Mouse (Mus musculus) right cerebral cortex, postnatal 10 days (tissue): ENCODE data around the gene Rmnd1.
"Not testable (repeated sequence)": the region's sequence is repeated elsewhere in the genome, so short reads cannot be mapped to it uniquely, and the experiment has no call there.

Source experiments
- DNase-seq, 2 experiments: peaks; one replicate each; pipeline ENCODE4 v3.0.0; 2021; ENCODE audit warnings: low spot score in 2 of 2

Gene Rmnd1

DNA sequence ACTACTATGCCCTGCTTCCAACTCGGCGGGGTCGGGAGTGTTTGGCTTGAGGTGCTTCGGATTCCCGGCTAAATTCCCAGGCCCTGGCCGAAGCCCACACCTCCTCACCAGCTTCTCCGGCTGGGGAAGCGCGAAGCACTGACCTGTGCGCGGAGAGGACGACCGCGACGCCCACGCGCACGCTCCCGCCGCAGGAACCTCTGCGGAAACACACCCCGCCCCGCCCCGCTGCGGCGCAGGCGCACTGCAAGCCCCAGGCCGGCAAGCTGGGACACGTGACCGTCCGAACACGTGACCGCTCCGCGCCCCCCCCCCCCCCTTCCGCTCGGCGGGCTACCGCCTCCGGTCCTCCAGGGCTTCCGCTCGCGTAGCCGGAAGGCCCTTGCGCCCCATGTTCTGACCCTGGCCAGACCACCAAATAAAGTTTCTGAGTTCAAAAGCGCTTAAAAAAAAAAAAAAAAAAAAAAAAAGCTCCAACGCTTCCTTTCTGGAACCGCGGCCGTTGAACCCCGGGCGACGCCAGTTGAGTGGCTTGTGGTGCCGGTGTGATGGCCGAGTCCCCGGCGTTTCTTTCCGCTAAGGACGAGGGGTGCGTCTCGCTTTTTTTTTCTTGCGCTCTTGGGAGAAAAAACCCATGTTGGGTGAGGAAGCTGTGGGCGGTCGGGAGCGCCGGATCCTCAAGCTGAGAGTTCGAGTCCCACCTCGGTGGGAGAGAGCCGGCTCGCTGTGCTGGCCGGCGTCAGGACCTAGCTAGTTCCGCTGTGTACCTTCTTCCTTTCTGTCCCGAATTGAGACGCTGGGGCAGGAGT, at the start of gene Rmnd1, which contains the start of gene Armt1:
Rmnd1 (minus strand) TSS at position 266 of the 809 bp plus-strand sequence.
Armt1 (plus strand) TSS at position 345 of the 809 bp plus-strand sequence.
- peak; percentile 96 to 97 for DNase-seq

DNA sequence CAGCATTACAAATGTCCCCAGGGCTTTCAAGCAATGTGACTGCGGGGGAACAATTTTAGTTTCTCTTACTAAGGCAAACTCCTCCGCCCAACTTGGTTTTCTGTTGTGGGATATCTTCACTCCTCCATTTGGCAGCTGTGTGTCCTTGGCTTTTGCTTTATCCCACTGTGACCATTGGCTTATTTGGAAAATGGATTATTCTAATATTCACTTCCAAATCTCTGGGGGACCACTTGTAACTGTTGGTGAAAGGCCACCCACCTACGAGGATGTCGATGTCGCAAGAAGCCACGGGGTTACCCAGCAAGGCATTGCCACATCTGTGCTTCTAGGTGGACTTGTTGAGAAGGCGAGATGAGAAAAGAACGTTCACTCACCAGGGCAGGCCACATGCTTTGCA, 49.5 kb upstream of the Rmnd1 start:
- no peak for DNase-seq

DNA sequence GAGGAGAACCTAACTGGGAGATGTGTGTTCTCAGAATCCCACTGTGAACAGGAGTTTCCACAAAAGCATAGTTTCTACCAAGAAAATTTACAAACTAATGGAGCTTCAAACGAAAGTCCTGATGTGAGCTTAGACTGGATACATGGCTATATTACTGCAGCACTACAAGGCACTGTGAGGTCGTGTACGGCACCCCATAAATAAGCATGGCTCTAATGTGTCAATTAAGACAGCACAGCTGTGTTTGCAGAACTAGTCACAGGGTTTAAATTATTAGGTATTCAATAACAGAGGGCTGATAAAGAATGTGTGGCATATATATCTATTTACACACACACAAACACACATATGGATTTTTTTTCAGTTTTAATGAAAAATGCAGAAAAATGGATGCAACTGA, 48.7 kb upstream of the Rmnd1 start:
- no peak for DNase-seq

DNA sequence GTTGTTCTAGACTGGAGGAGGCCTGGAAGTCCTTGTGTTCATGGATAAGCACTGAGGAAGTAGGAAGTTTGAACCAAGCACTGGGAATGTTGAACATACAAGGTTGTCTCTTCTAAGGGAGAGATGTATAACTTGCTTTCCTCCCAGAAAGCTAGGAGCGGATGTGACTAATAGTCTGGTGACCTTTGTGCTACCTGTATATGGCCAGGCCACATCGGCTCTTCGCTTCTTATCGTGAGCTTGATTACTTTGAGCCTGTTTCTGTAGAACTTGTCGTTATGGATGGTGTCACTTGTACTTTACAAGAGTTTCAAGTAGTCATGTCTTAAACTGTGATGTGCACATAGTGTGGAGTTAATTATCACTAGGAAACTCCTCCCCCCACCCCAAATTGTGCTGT, 44.4 kb upstream of the Rmnd1 start:
- DNase-seq: no peak

DNA sequence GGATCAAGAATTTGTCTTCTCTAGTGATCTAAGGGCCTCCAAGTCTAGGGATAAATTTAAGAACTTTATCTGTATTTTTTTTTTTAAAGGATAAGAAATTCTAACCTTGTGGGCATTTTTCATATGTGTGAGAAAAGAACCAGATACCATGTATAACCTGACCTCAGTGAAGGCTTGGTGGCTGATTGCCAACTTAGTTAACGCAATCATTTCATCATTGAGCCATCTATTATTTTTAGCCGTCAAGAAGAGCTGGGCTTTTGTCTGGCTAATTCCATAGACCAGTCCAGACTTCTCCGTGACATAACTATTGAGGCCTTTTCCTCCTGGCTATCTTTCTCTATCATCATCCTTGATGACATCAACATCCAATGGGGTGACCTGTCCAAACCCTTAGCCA, 43.2 kb upstream of the Rmnd1 start:
- no peak for DNase-seq

DNA sequence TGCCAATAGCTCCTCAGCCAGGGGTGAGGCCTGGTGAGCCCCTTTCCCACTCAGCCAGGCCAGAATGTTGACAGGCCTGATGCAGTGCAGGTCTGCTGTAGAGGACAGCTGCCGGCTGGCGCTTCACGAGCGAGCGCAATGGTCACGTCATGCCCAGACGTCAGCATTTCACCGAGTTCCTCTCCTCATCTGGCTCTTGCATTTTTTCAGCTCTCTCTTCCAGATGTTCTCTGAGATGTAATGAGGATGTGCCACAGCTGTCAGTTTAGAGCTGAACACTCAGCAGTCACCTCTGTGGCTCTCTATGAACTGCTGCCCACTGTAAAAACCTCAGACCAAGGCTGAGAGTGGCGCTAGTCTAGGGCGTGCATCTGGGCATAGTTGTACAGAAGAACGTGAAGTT, 41.4 kb upstream of the Rmnd1 start:
- no peak for DNase-seq

DNA sequence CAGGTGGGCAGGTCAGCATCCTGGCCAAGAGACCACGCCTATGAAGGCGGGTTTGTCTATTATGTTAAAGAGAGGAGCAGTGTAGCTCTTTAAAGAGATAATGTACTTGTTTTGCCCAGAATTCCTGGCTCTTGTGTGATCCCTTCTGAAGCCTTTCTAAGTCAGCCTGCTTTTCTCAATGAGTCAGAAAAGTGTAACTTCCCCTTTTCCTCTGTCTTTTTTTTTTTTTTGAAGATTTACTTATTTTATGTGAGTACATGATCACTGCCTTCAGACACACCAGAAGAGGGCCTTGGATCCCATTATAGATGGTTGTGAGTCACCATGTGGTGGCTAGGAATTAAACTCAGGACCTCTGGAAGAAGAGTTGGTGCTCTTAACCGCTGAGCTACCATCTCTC, 37.2 kb upstream of the Rmnd1 start:
- no peak for DNase-seq

DNA sequence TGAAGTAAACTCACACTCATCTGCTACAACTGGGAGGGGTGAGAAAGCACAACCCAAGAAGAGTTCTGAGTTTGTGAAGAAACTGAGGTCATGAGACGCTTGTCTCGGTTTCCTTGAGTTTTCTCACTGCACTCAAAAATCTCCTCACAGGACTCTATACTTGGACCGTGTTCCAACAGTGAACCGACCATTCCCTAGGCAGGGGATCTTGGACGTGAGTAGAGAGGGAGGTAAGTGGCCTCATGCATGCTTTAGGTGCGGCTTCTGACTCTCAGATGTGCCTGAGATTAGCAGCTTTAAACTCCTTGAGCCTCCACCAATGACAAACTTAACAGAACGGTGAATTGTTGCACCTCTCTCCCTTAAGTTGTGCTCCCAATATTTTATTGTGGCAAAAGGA, 33.6 kb upstream of the Rmnd1 start:
- DNase-seq: no peak

DNA sequence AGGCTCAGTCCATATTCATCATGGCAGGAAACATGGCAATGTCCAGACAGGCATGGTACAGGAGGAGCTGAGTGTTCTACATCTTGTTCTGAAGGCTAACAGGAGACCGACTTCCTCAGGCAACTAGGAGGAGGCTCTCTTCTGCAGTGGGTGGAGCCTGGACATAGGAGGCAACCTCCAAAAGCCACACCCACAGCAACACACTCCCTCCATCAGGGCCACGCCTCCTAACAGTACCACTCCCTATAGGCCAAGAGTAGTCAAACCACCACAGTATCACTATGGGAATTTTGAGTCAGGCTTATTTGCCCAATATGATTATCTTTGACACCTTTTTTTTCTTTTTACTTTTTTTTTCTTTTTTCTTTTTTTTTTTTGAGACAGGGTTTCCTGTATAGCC, 28.0 kb upstream of the Rmnd1 start:
- no peak for DNase-seq

DNA sequence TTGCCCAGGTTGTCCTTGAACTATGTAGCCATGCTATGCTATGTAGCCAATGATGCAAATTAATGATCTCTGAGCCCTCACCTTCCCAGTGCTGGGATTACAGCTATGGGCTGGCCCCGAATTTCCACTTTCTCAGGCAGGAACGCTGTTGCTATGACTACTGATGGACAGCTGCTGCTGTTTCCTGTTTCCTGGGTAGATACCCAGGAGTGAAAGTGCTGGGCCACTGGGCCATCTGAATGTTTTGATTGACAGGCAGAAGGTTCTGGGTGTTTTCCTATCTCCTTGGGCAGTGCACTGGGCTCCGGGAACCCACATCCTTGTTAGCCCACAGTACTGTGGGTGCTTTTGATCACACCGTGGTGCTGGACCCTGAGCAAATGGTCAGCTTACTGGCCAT, 24.2 kb upstream of the Rmnd1 start:
- no peak for DNase-seq

DNA sequence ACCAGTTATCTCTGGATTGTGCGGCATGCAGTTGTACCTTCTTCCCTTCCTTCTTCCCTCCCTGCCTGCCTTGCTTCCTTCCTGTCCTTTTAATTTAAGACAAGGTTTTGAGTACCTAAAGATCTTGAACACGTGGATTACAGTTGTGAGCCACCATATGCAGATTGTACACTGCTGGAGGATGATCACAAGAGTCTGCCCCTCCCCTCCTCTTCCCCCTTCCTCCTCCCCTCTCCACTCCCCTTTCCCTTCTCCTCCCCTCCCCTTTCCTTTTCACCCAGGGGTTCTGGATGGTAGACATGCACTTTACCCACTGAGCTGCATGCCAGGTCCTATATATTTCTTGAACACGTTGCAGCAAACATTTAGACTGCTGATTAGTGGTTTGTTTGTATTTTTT, 3.2 kb upstream of the Rmnd1 start:
- DNase-seq: no peak

DNA sequence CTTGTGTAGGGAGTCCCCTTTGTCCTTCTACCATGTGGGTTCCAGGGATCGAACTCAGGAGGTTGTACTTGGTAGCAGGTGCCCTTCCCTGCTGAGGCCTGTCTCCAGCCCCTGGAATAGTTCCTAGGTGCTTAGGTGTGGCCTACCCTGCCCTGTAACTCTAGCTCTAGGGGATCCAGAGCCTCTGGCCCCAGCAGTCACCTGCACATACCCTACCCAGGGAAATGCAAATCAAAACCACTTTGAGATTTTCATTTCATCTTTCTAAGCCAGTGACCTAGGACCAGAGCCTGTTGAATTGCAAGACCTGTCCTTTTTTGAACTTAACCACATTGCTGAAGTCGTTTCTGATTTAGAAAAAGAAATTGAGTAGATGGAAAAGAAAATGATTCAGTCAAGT, 1.7 kb upstream of the Rmnd1 start:
- DNase-seq: not testable (repeated sequence)

DNA sequence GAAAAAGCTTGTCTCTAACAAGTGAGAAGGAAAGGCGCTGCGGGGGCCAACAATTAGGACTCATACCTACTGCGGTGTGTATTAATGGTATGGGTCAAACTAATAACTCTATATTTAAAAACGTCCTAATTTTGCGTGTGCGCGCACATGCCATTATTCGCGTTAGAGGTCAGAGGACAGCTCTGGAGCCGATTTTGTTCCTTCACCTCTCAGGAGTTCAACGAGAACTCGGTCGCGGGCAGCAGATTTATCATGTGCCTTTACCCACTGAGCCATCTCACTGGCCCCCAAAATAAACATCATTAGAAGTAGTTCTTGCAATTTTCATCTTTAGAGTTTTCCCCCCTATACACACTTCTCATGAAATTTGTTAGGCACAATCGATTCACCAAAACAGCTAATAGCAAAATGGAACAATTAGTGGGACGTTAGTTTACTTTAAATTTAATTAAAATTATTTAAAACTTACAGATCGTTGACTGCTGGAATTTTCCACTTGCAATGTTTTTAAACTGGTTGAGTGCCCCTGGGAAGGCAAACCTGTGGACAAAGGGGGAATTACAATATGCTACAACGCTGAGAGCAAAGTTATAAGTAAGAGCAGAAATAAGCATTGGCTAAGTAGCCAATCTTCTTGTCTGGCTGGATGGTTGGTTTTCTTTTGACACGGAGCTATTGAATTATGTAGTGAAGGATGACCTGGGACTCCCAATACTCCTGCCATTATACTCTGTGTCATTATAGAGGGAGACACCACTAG, 988 bp upstream of the Rmnd1 start:
- DNase-seq: no peak

DNA sequence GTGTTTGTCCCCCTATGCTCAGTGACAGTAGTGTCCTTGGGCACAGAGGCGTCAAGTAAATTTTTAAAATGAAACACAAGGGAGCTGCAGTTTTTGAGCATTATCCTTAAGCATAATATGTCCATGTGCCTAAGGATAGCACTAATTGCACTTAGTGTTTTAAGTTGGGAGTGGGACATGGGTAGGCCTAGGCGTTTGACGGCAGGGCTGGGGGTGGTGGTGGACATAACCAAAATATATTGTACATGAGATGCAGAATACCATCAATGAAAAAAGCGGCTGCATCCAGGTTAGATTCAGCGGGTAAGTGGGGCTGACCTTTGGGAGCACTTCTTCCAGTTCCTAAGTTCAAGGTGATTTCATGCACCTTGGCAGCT, 454 bp downstream of the Rmnd1 start:
- DNase-seq: no peak

DNA sequence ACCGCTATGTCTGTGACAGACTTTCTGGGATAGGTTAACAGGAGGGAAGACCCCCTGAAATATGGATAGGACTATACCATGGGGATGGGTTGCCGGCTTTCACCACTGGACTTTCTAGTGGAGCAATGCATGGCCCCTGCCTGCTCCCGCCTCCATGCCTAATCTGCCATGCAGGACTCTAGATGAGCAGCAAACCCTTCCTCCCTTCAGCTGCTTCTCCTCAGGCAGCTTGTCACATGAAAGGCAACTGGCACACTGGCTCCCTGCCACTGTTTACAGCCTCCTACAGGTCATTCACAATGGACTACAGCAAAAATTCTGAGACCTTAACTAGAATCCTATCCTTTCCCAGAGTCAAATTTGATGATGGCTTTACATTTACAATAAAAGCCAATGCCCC, 1.4 kb downstream of the Rmnd1 start:
- DNase-seq: peak; percentile 45 to 49

DNA sequence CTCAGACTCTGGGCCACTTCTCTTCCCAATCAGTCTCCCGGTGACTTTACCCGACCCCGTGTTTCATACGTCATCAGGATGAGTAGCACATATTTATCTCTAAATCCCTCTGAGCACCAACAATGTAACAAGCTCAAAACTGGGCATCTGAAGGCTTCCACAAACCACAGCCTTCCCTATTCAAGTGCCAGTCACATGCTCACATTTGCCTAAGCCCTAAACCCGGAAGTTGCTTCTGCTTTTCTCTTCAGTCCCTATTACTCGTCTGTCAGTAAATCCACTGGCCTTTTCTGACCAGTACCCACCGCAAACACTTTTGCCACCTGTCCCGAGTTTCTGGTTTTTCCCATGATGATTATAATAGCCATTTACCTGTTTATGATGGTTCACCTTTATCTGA, 1.8 kb downstream of the Rmnd1 start:
- no peak for DNase-seq

DNA sequence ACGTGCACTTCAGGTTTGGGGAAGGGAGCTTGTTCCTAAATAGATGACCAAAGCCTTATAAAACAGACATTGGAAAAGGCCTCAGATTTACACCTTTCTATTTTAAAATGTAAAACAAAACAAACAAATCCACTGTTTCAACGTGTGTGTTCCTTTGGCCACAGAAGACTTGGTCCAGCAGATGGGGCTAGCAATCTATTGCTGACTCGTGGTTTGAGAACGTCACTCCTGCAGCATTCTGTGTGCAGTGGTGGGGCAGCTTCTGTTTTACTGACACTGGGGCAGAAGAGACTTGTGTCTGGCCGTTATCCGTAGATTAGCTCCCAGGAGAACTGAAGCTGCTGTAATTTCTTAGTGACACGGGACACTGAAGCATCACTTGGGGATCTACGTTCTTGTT, 6.9 kb downstream of the Rmnd1 start:
- DNase-seq: no peak

DNA sequence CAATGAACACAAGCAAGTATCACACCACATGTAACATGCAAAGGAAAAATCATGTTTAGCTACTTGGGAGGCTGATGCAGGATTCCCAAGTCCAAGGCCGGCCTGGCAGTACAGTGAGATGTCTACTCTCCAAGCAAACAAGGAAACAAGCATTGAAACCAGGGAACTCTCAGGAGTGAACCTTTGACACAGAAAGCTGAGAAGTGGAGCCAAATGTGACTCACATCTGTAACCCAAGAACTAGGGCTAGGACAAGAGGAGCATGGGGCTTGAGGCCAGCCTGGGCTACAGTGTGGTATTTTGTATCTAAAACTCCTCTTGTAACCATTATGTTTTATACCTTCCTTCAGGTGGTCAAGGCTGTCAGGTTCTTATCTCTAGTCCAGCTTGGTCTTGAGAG, 25.0 kb downstream of the Rmnd1 start:
- no peak for DNase-seq

DNA sequence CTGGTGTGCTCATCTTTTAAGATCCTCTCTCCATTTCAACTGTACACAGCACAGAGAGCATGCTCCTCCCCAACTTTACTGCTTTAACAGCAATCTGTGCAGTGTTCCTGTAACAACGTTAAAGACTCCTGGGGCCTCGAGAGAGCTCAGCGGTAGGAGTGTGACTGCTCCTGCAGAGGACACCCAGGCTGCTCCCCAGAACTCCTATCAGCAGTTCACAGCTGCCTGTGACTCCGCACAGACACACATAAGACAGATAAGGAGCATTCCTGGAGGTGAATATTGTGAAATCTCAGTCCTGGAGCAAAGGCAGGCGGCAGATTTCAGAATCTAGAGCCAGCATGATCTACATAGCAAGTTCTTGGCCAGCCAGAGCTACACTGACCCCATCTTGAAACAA, 26.7 kb downstream of the Rmnd1 start:
- no peak for DNase-seq

DNA sequence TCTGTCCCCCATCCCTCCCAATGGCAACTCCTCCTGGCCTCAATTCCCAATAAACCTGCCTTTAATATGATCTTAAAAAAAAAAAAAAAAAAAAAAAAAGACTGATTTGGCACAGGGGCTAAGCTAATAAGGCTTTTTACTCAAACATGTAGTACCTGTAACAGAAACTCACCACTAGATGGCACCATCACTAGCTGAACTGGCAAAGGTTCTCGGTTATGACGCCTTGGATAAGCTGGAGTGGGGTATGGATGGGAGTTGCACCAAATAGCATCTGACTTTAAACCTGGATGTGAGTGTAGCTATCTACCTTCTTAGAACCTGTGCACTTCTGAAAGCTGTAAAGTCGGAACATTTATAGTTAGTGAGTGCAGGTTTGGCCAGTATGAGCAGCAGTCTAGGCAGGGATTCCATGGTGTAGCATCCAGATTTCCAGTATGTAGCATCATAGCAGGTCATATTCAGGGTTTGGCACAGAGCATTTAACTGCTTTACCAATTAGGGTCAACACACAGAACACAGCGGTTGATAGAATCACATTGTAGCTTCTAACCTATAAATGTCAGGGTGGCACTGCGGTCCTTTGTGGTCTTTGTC, 27.2 kb downstream of the Rmnd1 start:
- DNase-seq: peak; percentile 62 to 65

DNA sequence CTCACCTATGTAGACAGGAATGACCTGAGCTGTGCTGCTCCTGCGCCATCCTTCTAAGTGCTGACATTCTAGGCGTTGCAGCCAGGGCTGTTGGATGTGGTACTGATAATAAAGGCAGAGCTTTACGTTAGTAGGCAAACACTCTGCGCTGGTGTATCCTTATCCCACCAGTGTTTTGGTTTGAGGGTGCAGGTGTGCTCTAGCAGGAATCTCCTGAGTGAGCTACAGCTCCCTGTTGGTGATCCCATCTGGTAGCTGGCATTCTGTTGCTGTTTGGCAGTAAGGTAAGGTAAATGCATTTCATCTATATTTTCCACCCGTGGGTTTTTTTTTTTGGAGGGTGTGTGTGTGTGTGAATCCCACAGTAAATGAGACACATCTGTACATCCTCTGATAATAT, 34.1 kb downstream of the Rmnd1 start:
- DNase-seq: no peak

DNA sequence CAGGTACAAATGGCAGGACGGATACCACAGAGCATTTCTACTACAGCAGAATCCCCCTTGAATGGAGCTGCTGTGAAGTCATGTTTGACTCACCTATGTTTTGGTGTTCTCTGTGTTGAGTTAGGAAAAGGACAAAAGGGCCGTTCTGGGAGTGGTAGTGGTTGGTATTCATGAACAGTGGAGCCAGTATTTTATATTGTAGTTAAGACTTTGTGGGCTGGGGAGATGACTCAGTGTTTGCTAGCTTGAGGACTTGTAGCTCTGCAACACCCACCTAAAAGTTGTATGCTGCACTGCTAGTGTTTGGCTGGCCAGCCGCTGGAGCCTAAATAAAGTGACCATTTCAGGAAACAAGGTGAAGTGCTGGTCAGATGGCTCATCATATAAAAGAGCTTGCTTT, 36.9 kb downstream of the Rmnd1 start:
- DNase-seq: no peak

DNA sequence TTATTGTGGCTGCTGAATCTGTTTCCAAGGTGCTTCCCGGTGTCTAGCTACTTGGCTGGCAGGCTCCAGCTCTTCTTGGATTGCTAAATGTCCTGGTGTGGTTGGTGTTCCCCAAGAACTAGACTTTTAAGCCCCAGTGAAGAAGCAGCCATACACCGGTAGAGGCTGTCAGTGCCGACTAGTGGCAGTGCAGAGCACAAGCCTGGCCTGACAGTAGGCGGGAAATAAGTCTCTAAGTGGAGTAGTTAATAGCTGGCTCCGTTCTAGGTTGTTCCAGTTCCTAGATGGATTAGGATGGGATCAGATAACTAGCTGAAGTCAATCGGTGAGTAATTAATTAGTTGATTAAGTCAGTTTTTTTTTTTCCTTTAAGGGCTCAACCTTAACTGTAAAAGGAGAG, 40.3 kb downstream of the Rmnd1 start:
- DNase-seq: peak in 1 of 2 experiments; percentile 52
